Comparison of ENCODE assay signal across 8 mouse cellular contexts in the genomic region with DNA sequence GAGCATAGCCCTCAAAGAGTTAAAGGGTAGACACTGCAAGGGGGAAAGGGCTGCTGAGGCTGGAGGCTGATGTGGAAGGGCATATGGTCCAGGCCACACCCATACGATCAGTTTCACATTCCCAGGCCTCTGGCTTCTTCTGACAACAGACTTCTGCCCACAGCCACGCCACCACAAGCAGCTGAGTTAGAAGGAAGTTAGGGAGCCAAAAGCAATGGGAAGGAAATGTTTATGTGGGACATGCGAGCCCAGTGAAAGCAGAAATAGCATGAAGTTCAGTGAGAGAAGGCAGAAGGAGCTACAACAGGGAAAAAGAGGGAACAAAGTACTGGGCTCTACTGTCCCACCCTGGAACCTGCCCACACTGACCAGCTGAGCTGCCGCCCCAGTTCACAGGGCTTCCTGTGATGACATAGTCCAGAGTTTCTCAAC.
DNase-seq lines count a peak whose midpoint lies in the region; ATAC-seq and TF ChIP-seq lines count a peak whose summit lies in the region.
"Had no signal": no experiment of that assay in that cellular context is flagged by ENCODE, and none has a peak within 500 bp of the region (broad histone marks: within the 10 kb centered on the region; RNA-seq: fewer than 3 reads in every experiment).

No protein-coding gene starts in this region.

- H3K4me3 ChIP-seq in heart, postnatal 0 days (ENCODE audit: low read depth, low read length): no peak overlapping the region
- H3K4me3 ChIP-seq in liver, embryonic 14.5 days (ENCODE audit: insufficient read depth in 1 of 2, low read depth in 2 of 2, low read length in 2 of 2): no peak overlapping the region
- H3K4me3 ChIP-seq: hindbrain, embryonic 15.5 days had no signal

- H3K4me2 ChIP-seq in heart, postnatal 0 days (ENCODE audit: low read depth, low read length): no peak overlapping the region
- no peak overlapping the region for H3K4me2 ChIP-seq in liver, embryonic 14.5 days (ENCODE audit: low read depth)
- H3K4me2 ChIP-seq: hindbrain, embryonic 15.5 days had no signal

- no peaks in the 10 kb centered on the region for H3K9me3 ChIP-seq in heart, postnatal 0 days (replicated peaks; ENCODE audit: control insufficient read depth, low read length)
- no peaks in the 10 kb centered on the region for H3K9me3 ChIP-seq in liver, embryonic 14.5 days (ENCODE audit: control insufficient read depth, low read length)
- H3K9me3 ChIP-seq: hindbrain, embryonic 15.5 days had no signal

- H3K27me3 ChIP-seq in heart, postnatal 0 days (ENCODE audit: control insufficient read depth, insufficient read depth, low read length): no peaks in the 10 kb centered on the region
- H3K27me3 ChIP-seq in liver, embryonic 14.5 days (ENCODE audit: control insufficient read depth, insufficient read depth, low read length): no peaks in the 10 kb centered on the region
- H3K27me3 ChIP-seq: hindbrain, embryonic 15.5 days had no signal

- ATAC-seq in heart, postnatal 0 days (ENCODE audit: insufficient read depth, low read depth): peak; percentile 33; the same call in 1 of the 2 replicates
- peak; percentile 51; the same call in 1 of the 2 replicates for ATAC-seq in liver, embryonic 14.5 days (ENCODE audit: insufficient read depth)

- DNase-seq in spleen, postnatal 36 days (ENCODE audit: low spot score in 2 of 2): peak; percentile 20 to 32
- DNase-seq in spleen, adult 12 weeks (ENCODE audit: low spot score): no peak
- DNase-seq in heart, postnatal 0 days (ENCODE audit: low spot score): no peak
- no peak for DNase-seq in liver, embryonic 14.5 days (ENCODE audit: low read depth in 3 of 3, low spot score in 3 of 3)
- no peak for DNase-seq in ovary, postnatal 10 days (ENCODE audit: low spot score)
- no peak for DNase-seq in T-cell, adult 2 months (ENCODE audit: low spot score)
- DNase-seq in left cerebral cortex, postnatal 36 days (ENCODE audit: low spot score in 2 of 2): no peak

- no peaks in the 10 kb centered on the region for H3K36me3 ChIP-seq in heart, postnatal 0 days (replicated peaks; ENCODE audit: control insufficient read depth, insufficient read depth, low read length)
- H3K36me3 ChIP-seq in liver, embryonic 14.5 days (replicated peaks; ENCODE audit: control insufficient read depth, insufficient read depth, low read depth): no peaks in the 10 kb centered on the region
- H3K36me3 ChIP-seq: hindbrain, embryonic 15.5 days had no signal

- H3K27ac ChIP-seq in heart, postnatal 0 days (ENCODE audit: low read depth): peak overlapping the region; percentile 18; the same call in 1 of the 2 replicates
- no peak overlapping the region for H3K27ac ChIP-seq in liver, embryonic 14.5 days
- H3K27ac ChIP-seq: hindbrain, embryonic 15.5 days had no signal

- 67% methylated on average over 4 of the region's 4 CpGs for WGBS in heart, postnatal 0 days
- WGBS in liver, embryonic 14.5 days (ENCODE audit: insufficient replicate concordance): 12% methylated on average over 4 of the region's 4 CpGs

- intact Hi-C loops in left cerebral cortex, postnatal 36 days (cut with DNase I): no loop called here

- no peak for TF ChIP-seq CTCF in heart, postnatal 0 days (IDR thresholded peaks at IDR 0.05; ENCODE audit: low read depth)
- no peak for TF ChIP-seq CTCF in liver, embryonic 14.5 days (IDR thresholded peaks at IDR 0.05; ENCODE audit: low read depth)

- H3K9ac ChIP-seq in heart, postnatal 0 days (replicated peaks; ENCODE audit: low read depth, low read length): no peak overlapping the region
- H3K9ac ChIP-seq in liver, embryonic 14.5 days (replicated peaks): no peak overlapping the region
- H3K9ac ChIP-seq: hindbrain, embryonic 15.5 days had no signal

- no peaks in the 10 kb centered on the region for H3K4me1 ChIP-seq in heart, postnatal 0 days (ENCODE audit: control insufficient read depth, insufficient read depth)
- H3K4me1 ChIP-seq in liver, embryonic 14.5 days (replicated peaks; ENCODE audit: control insufficient read depth in 2 of 2, insufficient read depth in 2 of 2, low read length in 1 of 2): peaks cover 0 to 11% of the 10 kb centered on the region in 2 experiments; a peak in 2 of 4 replicates

- no peak for TF ChIP-seq EP300 in heart, postnatal 0 days (IDR thresholded peaks at IDR 0.05; ENCODE audit: low read depth)
- TF ChIP-seq EP300 in liver, embryonic 14.5 days (IDR thresholded peaks at IDR 0.05; ENCODE audit: low read depth): no peak

Comparison
In these comparisons a context has a peak if more than half of its experiments do, and no peak if none do; other contexts are left out.
1. DNase-seq: peak in spleen, postnatal 36 days (2 of 2); none in spleen, adult 12 weeks (single experiment), heart, postnatal 0 days (single experiment), liver, embryonic 14.5 days (0 of 3), ovary, postnatal 10 days (single experiment), T-cell, adult 2 months (single experiment) and left cerebral cortex, postnatal 36 days (0 of 2).